Mouse (Mus musculus): ENCODE measurements around the gene Pigh. TPM values are rescaled to one million over a fixed set of nuclear protein-coding genes. Genes with fewer than 3 reads are reported as not detected.

Gene Pigh
- total RNA-seq, 2 experiments from 2014 or later, result 10.7 to 12.5 TPM

GRCm38 (mm10) chr12:79068306-79068705 is 21.1 kb downstream of the Pigh start:
- no peak for DNase-seq (ENCODE audit: low spot score in 2 of 2)

- DNase-seq (ENCODE audit: low spot score in 2 of 2), result no peak
Measured at GRCm38 (mm10) chr12:79067526-79067925, 21.9 kb downstream of the Pigh start.

GRCm38 (mm10) chr12:79066431-79066830 is 23.0 kb downstream of the Pigh start:
- DNase-seq (ENCODE audit: low spot score in 2 of 2), result no peak

- no peak for DNase-seq (ENCODE audit: low spot score in 2 of 2)
Measured at GRCm38 (mm10) chr12:79064451-79064850, 25.0 kb downstream of the Pigh start.

GRCm38 (mm10) chr12:79060766-79061652 is 28.4 kb downstream of the Pigh start:
- DNase-seq (ENCODE audit: low spot score in 2 of 2), result no peak

GRCm38 (mm10) chr12:79060134-79060533 is 29.3 kb downstream of the Pigh start:
- no peak for DNase-seq (ENCODE audit: low spot score in 2 of 2)

- no peak for DNase-seq (ENCODE audit: low spot score in 2 of 2)
Measured at GRCm38 (mm10) chr12:79059573-79059972, 29.9 kb downstream of the Pigh start.

- DNase-seq (ENCODE audit: low spot score in 2 of 2), result no peak
Measured at GRCm38 (mm10) chr12:79055276-79055675, 34.2 kb downstream of the Pigh start.

GRCm38 (mm10) chr12:79052073-79052472 is 37.4 kb downstream of the Pigh start:
- DNase-seq (ENCODE audit: low spot score in 2 of 2), result no peak

- DNase-seq (ENCODE audit: low spot score in 2 of 2), result no peak
Measured at GRCm38 (mm10) chr12:79050545-79051212, 38.8 kb downstream of the Pigh start.

GRCm38 (mm10) chr12:79049807-79050206 is 39.6 kb downstream of the Pigh start:
- DNase-seq (ENCODE audit: low spot score in 2 of 2), result no peak

- DNase-seq (ENCODE audit: low spot score in 2 of 2), result no peak
Measured at GRCm38 (mm10) chr12:79048898-79049297, 40.6 kb downstream of the Pigh start.

GRCm38 (mm10) chr12:79047203-79047602 is 42.2 kb downstream of the Pigh start:
- DNase-seq (ENCODE audit: low spot score in 2 of 2), result no peak

GRCm38 (mm10) chr12:79046171-79046570 is 43.3 kb downstream of the Pigh start:
- no peak for DNase-seq (ENCODE audit: low spot score in 2 of 2)

GRCm38 (mm10) chr12:79044668-79045067 is 44.8 kb downstream of the Pigh start:
- no peak for DNase-seq (ENCODE audit: low spot score in 2 of 2)

- DNase-seq (ENCODE audit: low spot score in 2 of 2), result no peak
Measured at GRCm38 (mm10) chr12:79041436-79041835, 48.0 kb downstream of the Pigh start.

- DNase-seq (ENCODE audit: low spot score in 2 of 2), result no peak
Measured at GRCm38 (mm10) chr12:79040201-79040827, 49.1 kb downstream of the Pigh start.

GRCm38 (mm10) chr12:79039708-79040107 is 49.7 kb downstream of the Pigh start:
- DNase-seq (ENCODE audit: low spot score in 2 of 2), result no peak

- DNase-seq (ENCODE audit: low spot score in 2 of 2), result no peak
Measured at GRCm38 (mm10) chr12:79035349-79035748, 54.1 kb downstream of the Pigh start.

- no peak for DNase-seq (ENCODE audit: low spot score in 2 of 2)
Measured at GRCm38 (mm10) chr12:79034331-79034730, 55.1 kb downstream of the Pigh start.

Measured in adrenal gland, postnatal 4 days (tissue).